1 mouse cellular context compared by ENCODE assay signal in genomic region chr4:148075881-148076280, GRCm38 (mm10).
TF ChIP-seq lines count a peak whose summit lies in the region.

No protein-coding gene starts in this region.

TF ChIP-seq in MEL, 35 proteins besides CTCF, POLR2A, EP300 and RAD21:
- TF ChIP-seq ZC3H11A (IDR thresholded peaks at IDR 0.05; ENCODE audit: low read depth, low read length) (no peak), TAL1 (IDR thresholded peaks at IDR 0.05; ENCODE audit: low read length) (no peak), ELF1 (IDR thresholded peaks at IDR 0.05; ENCODE audit: low read depth, low read length) (no peak), KAT2A (conservative IDR thresholded peaks at IDR 0.05; ENCODE audit: low read depth, low read length) (no peak)
TF ChIP-seq in MEL: peak in this region for 0.
